Mouse (Mus musculus) embryonic fibroblast, embryonic 13.5 days (primary cell): Measurements from ENCODE around the gene Ipo7.

Source experiments
- CTCF ChIP-seq: IDR thresholded peaks from 2 replicates; pipeline ENCODE4 v1.5.1; 2011; ENCODE audit warnings: mild to moderate bottlenecking, control low read depth, low read length, moderate library complexity, borderline replicate concordance; ENCODE audit not compliant: insufficient read depth
- POLR2A ChIP-seq: IDR thresholded peaks from 2 replicates; pipeline ENCODE4 v1.6.1; 2011; ENCODE audit warnings: low read depth, mild to moderate bottlenecking, control low read depth, low read length, moderate library complexity

GRCm38 (mm10) chr7:110100854-110101253 is 82.8 kb downstream of the Ipo7 start:
- TF ChIP-seq CTCF (no peak), POLR2A (no peak)
